Mouse (Mus musculus): ENCODE measurements around the gene Sept11.

- TF ChIP-seq CTCF (IDR thresholded peaks at IDR 0.05; ENCODE audit: low read depth) (no peak), EP300 (optimal IDR thresholded peaks at IDR 0.05) (no peak)
Observed at GRCm38 (mm10) chr5:93097204-93097906, 4.1 kb downstream of the Sept11 start.

Measured in stomach, postnatal 0 days (tissue).